Mouse (Mus musculus): ENCODE results near the gene Gse1.

DNA sequence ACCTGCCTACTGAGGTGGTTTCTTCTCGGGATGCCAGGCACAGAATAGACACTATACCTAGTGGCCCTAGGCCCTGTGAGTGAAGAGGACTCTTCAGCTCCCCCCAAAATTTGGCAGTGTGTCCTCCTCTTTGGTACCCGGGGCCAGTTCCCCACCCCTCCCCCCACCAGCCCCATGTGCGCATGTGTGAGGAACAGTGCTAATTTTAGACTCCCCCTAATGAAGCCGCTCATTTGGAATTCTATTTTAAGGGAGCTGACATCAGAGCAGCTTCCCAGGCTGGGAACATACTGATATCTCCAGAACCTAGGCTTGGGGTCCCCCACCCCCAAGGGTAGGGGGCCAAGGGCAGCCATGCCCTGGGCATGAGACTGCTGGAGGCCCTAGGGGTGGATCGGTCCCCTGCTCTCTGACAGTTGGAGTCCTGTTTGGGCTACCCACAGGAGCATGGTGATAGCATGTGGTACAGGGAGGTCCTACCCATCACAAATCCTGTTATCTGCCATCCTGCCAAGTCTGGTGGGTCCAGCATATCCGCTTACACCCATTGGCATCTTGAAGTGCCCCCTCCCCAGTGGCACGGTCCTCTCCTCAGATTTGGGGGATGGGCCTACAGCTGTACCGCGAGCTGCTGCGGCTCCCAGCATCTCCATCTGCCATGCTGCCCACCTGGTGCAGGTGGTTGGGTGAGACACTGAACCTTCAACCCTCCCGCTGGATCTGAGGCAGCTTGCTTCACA lies 322.9 kb downstream of the Gse1 start:
- TF ChIP-seq POLR2A (IDR thresholded peaks at IDR 0.05; ENCODE audit: borderline replicate concordance, extremely low read depth, insufficient read depth, insufficient read length, poor library complexity, severe bottlenecking) (no peak), CTCF (IDR thresholded peaks at IDR 0.05; ENCODE audit: borderline replicate concordance, extremely low read depth, insufficient read depth, insufficient read length) (no peak)

Data from brain, embryonic 14.5 days (tissue).